Mouse (Mus musculus) forebrain, embryonic 14.5 days (tissue): ENCODE measurements at regions not wholly inside any gene's neighbourhood (a gene's known extent, or its start where the extent isn't known, plus 50 kb on each side); places are given as distances from the start of the nearest gene placed in this dataset.

ENCODE experiments used
- ATAC-seq: fragments of 200-750 bp; cut with Nextera tagmentation; 2 replicates; pipeline ENCODE4 v1.8.0; 2017; ENCODE audit warnings: mild to moderate bottlenecking, moderate library complexity
- DNase-seq: peaks from one replicate; pipeline ENCODE4 v3.0.0-alpha.2; 2015; ENCODE audit warnings: low spot score
- H3K27ac ChIP-seq: fragments of 300-500 bp; sonication (generic); 2 replicates; pipeline ENCODE4 v1.5.1; 2014; ENCODE audit warnings: low read depth, mild to moderate bottlenecking, control low read depth, low read length, moderate library complexity
- H3K27me3 ChIP-seq: fragments of 300-500 bp; sonication (generic); replicated peaks from 2 replicates; pipeline ENCODE4 v1.6.1; 2014; ENCODE audit warnings: low read length, control low read depth, mixed read lengths; ENCODE audit not compliant: control insufficient read depth, insufficient read depth
- H3K36me3 ChIP-seq: fragments of 300-500 bp; sonication (generic); 2 replicates; pipeline ENCODE4 v1.6.1; 2014; ENCODE audit warnings: low read length, control low read depth; ENCODE audit not compliant: control insufficient read depth, insufficient read depth
- H3K4me1 ChIP-seq: fragments of 300-500 bp; sonication (generic); 2 replicates; pipeline ENCODE4 v1.6.1; 2014; ENCODE audit warnings: antibody characterized with exemption, low read length, control low read depth; ENCODE audit not compliant: control insufficient read depth, insufficient read depth
- H3K4me2 ChIP-seq: fragments of 300-500 bp; sonication (generic); 2 replicates; pipeline ENCODE4 v1.6.1; 2014; ENCODE audit warnings: mild to moderate bottlenecking, control low read depth, low read length
- H3K4me3 ChIP-seq: fragments of 300-500 bp; sonication (generic); 2 replicates; pipeline ENCODE4 v1.5.1; 2014; ENCODE audit warnings: low read depth, low read length, control low read depth
- H3K9ac ChIP-seq: fragments of 300-500 bp; sonication (generic); 2 replicates; pipeline ENCODE4 v1.6.1; 2014; ENCODE audit warnings: mild to moderate bottlenecking, low read length, control low read depth, moderate library complexity
- H3K9me3 ChIP-seq: fragments of 300-500 bp; sonication (generic); replicated peaks from 2 replicates; pipeline ENCODE4 v1.6.1; 2016; ENCODE audit warnings: low read length, control low read depth, mixed read lengths; ENCODE audit not compliant: control insufficient read depth
- WGBS: fragments of 180-500 bp; shearing (Covaris S2); extraction: QIAGEN DNeasy Blood & Tissue Kit; methylation state at CpG from one replicate; pipeline ENCODE4 v1.1.7; 2014; 5-methylcytosine and 5-hydroxymethylcytosine counted together

DNA sequence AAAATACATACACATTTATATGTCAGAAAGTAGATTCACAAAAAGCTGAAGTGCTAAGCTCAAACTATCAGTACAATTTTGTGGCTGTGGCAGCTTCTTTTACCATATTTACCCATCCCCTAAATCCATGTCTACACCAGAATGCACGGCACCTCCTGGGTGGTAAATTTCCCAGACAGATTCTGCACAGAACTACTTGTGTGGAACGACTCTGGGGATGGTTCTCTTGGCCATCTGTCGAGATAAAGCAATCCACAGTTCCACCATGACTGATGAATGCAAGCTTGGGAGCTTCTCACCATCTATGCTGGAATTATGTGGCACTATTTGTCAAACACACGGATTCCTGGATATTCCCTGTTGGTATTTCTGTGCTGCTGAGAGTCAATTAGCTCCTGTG, 495.8 kb downstream of the Tmem114 start:
- H3K9ac ChIP-seq: no peak overlapping the region
- WGBS: 80% methylated on average over 4 of the region's 4 CpGs
- ATAC-seq (no peak), DNase-seq (no peak)
- no peaks in the 10 kb centered on the region for H3K9me3 ChIP-seq
- H3K4me1 ChIP-seq: no peaks in the 10 kb centered on the region
- H3K27me3 ChIP-seq: no peaks in the 10 kb centered on the region
- H3K4me2 ChIP-seq: no peak overlapping the region
- no peaks in the 10 kb centered on the region for H3K36me3 ChIP-seq
- H3K4me3 ChIP-seq: no peak overlapping the region
- no peak overlapping the region for H3K27ac ChIP-seq

DNA sequence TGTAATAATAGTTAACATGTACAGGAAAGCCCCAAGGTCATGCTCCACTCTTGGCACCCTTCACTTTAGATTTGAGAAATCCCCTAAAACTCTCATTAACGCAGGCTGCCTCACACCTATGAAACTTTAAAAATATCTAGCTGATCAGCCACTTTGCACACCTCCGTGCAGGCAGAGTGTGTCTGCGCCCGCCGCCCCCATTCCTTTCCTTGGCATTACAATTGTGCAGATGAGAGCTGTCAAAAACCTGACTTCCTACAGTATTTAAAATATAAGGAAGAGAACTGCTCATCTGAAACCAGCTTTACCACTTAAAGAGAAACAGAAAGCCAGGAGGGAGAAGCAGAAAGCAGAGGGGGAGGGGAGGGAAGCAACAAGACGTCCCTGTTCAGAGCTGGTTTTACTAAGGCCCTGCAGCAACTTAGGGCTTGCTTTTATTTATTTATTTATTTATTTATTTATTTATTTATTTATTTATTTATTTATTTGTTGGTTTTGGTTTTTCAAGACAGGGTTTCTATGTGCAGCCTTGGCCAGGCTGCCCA, 496.5 kb downstream of the Tmem114 start:
- ATAC-seq (no peak), DNase-seq (no peak)

DNA sequence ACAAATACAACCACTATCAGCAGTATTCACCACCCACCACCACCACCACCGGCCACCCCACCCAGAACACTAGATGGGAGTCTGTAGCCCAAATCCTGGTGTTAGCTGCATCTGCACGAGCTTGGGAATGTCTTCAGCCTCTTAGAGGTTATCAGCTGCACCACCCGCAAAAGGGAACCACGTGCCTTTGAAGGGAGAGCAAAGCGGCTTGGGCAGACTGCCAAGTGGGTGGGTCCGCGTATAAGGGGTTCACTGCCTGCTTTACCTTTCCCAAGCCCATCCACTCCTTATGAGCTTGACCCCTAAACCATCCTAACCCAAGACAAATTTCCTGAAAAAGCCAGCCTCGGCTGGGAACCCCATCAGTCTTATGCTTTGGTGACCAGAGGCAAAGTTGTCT, 497.2 kb downstream of the Tmem114 start:
- no peak overlapping the region for H3K4me2 ChIP-seq
- H3K27ac ChIP-seq: no peak overlapping the region
- no peak overlapping the region for H3K9ac ChIP-seq
- ATAC-seq (no peak), DNase-seq (peak; percentile 20)
- no peaks in the 10 kb centered on the region for H3K4me1 ChIP-seq
- 54% methylated on average over 8 of the region's 8 CpGs for WGBS
- H3K9me3 ChIP-seq: no peaks in the 10 kb centered on the region
- H3K4me3 ChIP-seq: no peak overlapping the region
- H3K36me3 ChIP-seq: no peaks in the 10 kb centered on the region
- no peaks in the 10 kb centered on the region for H3K27me3 ChIP-seq

More for the DNA sequence above, 496.5 kb downstream of the Tmem114 start:
- H3K9ac ChIP-seq: no peak overlapping the region
- H3K4me3 ChIP-seq: no peak overlapping the region
- H3K4me1 ChIP-seq: no peaks in the 10 kb centered on the region
- no peaks in the 10 kb centered on the region for H3K9me3 ChIP-seq
- 84% methylated on average over 6 of the region's 6 CpGs for WGBS
- no peak overlapping the region for H3K4me2 ChIP-seq
- H3K36me3 ChIP-seq: no peaks in the 10 kb centered on the region
- no peak overlapping the region for H3K27ac ChIP-seq
- no peaks in the 10 kb centered on the region for H3K27me3 ChIP-seq

DNA sequence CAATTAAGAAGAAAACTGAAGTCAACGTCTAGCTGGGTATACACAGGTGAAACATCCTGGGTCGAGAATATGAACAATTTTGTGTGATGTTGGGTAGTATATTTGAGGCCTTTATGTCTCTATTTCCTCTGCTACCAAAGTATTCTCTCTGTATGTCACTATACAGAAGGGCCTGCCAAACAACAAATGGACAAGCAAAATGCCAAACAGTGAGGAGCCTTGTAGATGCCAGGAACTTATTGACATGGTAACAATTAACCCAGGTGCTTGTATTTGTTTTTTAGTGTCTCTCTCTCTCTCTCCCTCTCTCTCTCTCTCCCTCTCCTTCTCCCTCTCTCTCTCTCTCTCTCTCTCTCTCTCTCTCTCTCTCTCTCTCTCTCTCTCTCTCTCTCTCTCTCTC, 529.1 kb downstream of the Tmem114 start:
- no peak overlapping the region for H3K27ac ChIP-seq
- ATAC-seq (no peak), DNase-seq (no peak)
- WGBS: 72% methylated on average over 2 of the region's 2 CpGs
- no peaks in the 10 kb centered on the region for H3K36me3 ChIP-seq
- H3K9me3 ChIP-seq: no peaks in the 10 kb centered on the region
- no peaks in the 10 kb centered on the region for H3K4me1 ChIP-seq
- H3K9ac ChIP-seq: no peak overlapping the region
- no peak overlapping the region for H3K4me3 ChIP-seq
- no peaks in the 10 kb centered on the region for H3K27me3 ChIP-seq
- no peak overlapping the region for H3K4me2 ChIP-seq

DNA sequence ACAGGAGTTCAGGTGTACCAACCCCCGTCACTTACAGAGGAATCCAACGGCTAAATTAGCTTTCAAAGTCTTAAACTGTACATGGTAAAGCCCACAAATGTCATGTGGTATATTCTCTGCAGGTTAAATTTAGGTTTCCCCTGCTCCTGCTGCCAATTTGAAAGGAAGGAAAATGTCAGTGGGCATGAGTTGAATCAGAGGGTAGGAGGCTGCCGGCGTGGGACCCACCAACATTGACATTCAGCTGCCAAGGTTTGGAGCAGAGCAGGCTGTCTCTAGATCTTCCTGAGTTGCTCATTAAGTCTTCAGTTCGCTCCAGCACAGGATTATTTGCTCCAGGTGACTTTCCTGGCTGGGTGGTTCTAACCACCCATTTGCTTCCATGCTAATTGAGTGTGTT, 532.1 kb downstream of the Tmem114 start:
- ATAC-seq (no peak), DNase-seq (no peak)
- Histone ChIP-seq H3K4me2 (no peak overlapping the region), H3K4me3 (no peak overlapping the region), H3K9me3 (no peaks in the 10 kb centered on the region), H3K9ac (no peak overlapping the region), H3K36me3 (no peaks in the 10 kb centered on the region), H3K27me3 (no peaks in the 10 kb centered on the region), H3K27ac (no peak overlapping the region), H3K4me1 (no peaks in the 10 kb centered on the region)
- 78% methylated on average over 5 of the region's 5 CpGs for WGBS

DNA sequence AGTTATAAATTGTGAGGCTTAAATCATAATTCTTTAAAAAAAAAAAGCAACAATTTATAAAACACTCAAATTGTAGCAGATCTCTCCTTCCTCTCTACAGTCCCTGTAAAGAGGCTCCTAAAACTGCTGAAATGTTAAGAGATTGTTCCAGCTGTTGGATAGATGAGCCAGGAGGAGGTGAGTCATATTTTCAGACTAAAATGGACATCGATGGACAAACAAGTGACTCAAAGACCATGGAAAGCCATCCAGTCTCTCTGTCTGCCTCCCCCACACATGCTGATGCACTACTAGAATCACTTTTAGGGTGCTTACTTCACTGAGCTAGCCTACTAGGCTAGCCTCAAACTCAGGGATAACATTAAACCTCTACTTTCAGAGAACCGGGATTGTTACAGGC, 561.5 kb downstream of the Tmem114 start:
- H3K9ac ChIP-seq: no peak overlapping the region
- H3K9me3 ChIP-seq: no peaks in the 10 kb centered on the region
- H3K4me3 ChIP-seq: no peak overlapping the region
- no peaks in the 10 kb centered on the region for H3K4me1 ChIP-seq
- ATAC-seq (no peak), DNase-seq (no peak)
- H3K4me2 ChIP-seq: no peak overlapping the region
- H3K36me3 ChIP-seq: no peaks in the 10 kb centered on the region
- no peak overlapping the region for H3K27ac ChIP-seq
- 90% methylated on average over 2 of the region's 2 CpGs for WGBS
- no peaks in the 10 kb centered on the region for H3K27me3 ChIP-seq

DNA sequence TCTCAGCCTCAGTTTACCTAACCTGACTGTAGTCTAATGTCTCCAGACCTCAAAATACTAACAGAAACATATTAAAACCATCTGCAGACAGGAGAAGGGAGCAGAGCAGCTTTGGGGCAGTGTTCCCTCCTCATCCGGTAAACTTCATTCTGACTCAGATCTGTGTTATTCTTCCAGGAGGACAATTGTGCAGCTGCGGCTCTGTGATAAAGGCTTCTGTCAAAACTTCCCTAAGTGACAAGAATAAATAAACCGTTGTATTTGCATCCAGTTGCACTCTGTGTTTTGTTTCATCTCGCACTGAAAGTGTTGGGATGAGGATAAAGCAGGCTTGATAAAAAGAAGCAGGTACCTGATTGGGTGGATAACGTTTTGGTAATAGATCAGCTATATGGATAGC, 585.8 kb downstream of the Tmem114 start:
- ATAC-seq: no peak
- no peaks in the 10 kb centered on the region for H3K27me3 ChIP-seq
- H3K4me2 ChIP-seq: no peak overlapping the region
- DNase-seq: no peak
- H3K9ac ChIP-seq: no peak overlapping the region
- 59% methylated on average over 5 of the region's 5 CpGs for WGBS
- H3K9me3 ChIP-seq: no peaks in the 10 kb centered on the region
- H3K4me1 ChIP-seq: no peaks in the 10 kb centered on the region
- H3K36me3 ChIP-seq: no peaks in the 10 kb centered on the region
- H3K27ac ChIP-seq: no peak overlapping the region
- no peak overlapping the region for H3K4me3 ChIP-seq

DNA sequence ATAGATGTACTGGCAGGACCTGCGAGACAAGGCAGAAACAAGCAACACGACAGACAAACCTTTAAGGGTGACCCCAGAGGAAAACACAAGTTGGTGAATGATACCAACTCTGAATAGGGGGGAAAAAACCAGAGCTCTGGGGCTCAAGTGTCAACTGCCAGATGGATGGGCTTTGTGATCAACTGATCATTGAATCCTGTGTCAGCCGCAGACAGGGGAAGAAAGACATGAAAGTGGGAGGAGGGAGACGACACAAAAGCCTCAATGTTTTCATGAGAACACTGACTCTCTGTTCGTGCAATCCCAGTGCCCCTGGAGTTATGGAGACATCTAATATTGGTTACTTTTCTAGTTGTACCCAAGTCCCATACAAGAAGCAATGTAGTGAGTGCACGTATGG, 593.8 kb downstream of the Tmem114 start:
- WGBS: 34% methylated on average over 6 of the region's 6 CpGs
- Histone ChIP-seq H3K27me3 (no peaks in the 10 kb centered on the region), H3K4me3 (no peak overlapping the region), H3K9ac (no peak overlapping the region), H3K36me3 (no peaks in the 10 kb centered on the region), H3K4me1 (no peaks in the 10 kb centered on the region), H3K4me2 (no peak overlapping the region), H3K9me3 (no peaks in the 10 kb centered on the region), H3K27ac (no peak overlapping the region)
- ATAC-seq: no peak
- no peak for DNase-seq

DNA sequence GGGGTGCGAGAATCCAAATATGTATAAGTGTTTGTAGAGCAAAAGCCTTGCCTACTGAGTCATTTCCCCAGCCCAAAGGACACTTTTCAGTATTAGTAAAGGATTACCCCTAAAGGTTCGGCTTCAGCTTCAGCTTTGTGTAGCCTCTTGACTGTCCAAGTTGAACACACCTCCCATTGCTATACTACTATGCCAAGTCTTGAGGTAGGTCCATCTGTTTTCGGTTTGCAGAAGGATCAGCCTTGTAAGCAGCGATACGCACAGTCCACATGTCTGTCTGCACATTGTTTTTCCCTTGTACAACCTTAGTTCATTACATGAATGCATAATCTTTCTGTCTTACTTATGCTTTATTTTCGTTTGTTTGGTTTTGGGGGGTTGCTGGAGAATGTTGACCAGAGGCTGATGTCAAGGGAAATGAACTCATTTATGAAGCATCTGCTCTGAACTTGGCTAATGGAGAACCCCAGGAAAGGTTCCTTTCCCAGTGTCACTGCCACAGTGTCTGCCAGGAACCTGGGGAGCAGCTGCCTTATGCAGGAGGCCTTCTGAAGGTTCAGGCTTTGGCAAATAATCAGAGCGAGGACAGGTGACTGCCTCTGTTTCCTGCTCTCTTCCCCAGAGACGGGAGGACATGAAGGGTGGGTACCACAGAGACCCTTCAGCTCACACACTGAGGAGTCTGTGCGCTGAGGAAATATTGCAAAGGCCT, 594.8 kb downstream of the Tmem114 start:
- H3K27ac ChIP-seq: no peak overlapping the region
- H3K36me3 ChIP-seq: no peaks in the 10 kb centered on the region
- H3K9me3 ChIP-seq: no peaks in the 10 kb centered on the region
- ATAC-seq: no peak
- no peak overlapping the region for H3K4me2 ChIP-seq
- no peaks in the 10 kb centered on the region for H3K27me3 ChIP-seq
- no peak overlapping the region for H3K9ac ChIP-seq
- DNase-seq: no peak
- WGBS: 89% methylated on average over 9 of the region's 9 CpGs
- H3K4me3 ChIP-seq: no peak overlapping the region
- H3K4me1 ChIP-seq: no peaks in the 10 kb centered on the region
